22 mouse cellular contexts compared by ENCODE assay signal in the genomic region with DNA sequence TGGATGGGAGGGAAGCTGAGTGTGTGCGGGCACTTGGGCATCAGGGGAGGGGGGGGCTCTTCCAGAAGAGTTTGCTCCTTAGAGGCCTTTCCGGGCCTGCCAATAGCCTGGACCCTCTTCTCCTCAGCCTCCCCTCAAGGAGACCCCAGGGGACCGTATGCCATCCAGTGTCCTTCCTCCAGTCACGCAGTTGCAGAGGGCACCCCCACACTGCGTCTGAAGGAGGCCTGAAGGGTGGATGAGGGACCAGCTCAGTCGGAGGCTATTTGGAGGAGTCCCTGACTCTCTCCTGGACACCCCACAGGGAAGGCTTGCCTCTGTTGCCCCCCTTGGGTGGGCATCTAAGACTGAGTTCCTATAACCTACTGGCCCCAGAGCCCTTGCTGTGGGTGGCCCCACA. TPM values are rescaled to one million over a fixed set of nuclear protein-coding genes. Genes with fewer than 3 reads are reported as not detected.
DNase-seq lines count a peak whose midpoint lies in the region; ATAC-seq lines count a peak whose summit lies in the region.
"Had no signal": no experiment of that assay in that cellular context is flagged by ENCODE, and none has a peak within 500 bp of the region (broad histone marks: within the 10 kb centered on the region; RNA-seq: fewer than 3 reads in every experiment).

No protein-coding gene starts in this region.

- H3K27ac ChIP-seq in forebrain, embryonic 10.5 days = peak overlapping the region; percentile 78
- no peak overlapping the region for H3K27ac ChIP-seq in forebrain, embryonic 15.5 days (replicated peaks)
- no peak overlapping the region for H3K27ac ChIP-seq in kidney, embryonic 15.5 days
- peak overlapping the region; percentile 83 for H3K27ac ChIP-seq in embryonic facial prominence, embryonic 10.5 days (replicated peaks)
- H3K27ac ChIP-seq in hindbrain, embryonic 15.5 days (replicated peaks) = no peak overlapping the region
- H3K27ac ChIP-seq: kidney, postnatal 0 days; liver, embryonic 14.5 days; lung, embryonic 15.5 days; macrophage had no signal

- no peaks in the 10 kb centered on the region for H3K27me3 ChIP-seq in forebrain, embryonic 10.5 days (ENCODE audit: poor library complexity, severe bottlenecking)
- no peaks in the 10 kb centered on the region for H3K27me3 ChIP-seq in forebrain, embryonic 15.5 days
- H3K27me3 ChIP-seq in kidney, embryonic 15.5 days = no peaks in the 10 kb centered on the region
- H3K27me3 ChIP-seq in embryonic facial prominence, embryonic 10.5 days (replicated peaks; ENCODE audit: low read depth, poor library complexity, severe bottlenecking) = no peaks in the 10 kb centered on the region
- H3K27me3 ChIP-seq in hindbrain, embryonic 15.5 days = no peaks in the 10 kb centered on the region
- H3K27me3 ChIP-seq: lung, embryonic 15.5 days had no signal

- no peak for DNase-seq in forebrain, embryonic 10.5 days (ENCODE audit: extremely low spot score, low spot score)
- DNase-seq in kidney, postnatal 36 days = no peak
- no peak for DNase-seq in embryonic facial prominence, embryonic 10.5 days (ENCODE audit: low spot score)
- DNase-seq in adrenal gland, adult (ENCODE audit: inconsistent age in 2 of 2, low spot score in 1 of 2) = no peak
- no peak for DNase-seq in layer of hippocampus, adult 18-20 months (ENCODE audit: low spot score in 2 of 2)
- DNase-seq: adrenal gland, postnatal 14 days; cerebellum, postnatal 10 days; heart, postnatal 4 days; left cerebral cortex, postnatal 4 days; right cerebral cortex, postnatal 25 days had no signal

- no peaks in the 10 kb centered on the region for H3K9me3 ChIP-seq in forebrain, embryonic 10.5 days
- H3K9me3 ChIP-seq in forebrain, embryonic 15.5 days = no peaks in the 10 kb centered on the region
- H3K9me3 ChIP-seq in kidney, embryonic 15.5 days (replicated peaks) = no peaks in the 10 kb centered on the region
- no peaks in the 10 kb centered on the region for H3K9me3 ChIP-seq in embryonic facial prominence, embryonic 10.5 days
- H3K9me3 ChIP-seq in hindbrain, embryonic 15.5 days = no peaks in the 10 kb centered on the region
- H3K9me3 ChIP-seq: lung, embryonic 15.5 days had no signal

- H3K4me3 ChIP-seq in forebrain, embryonic 10.5 days = no peak overlapping the region
- H3K4me3 ChIP-seq in forebrain, embryonic 15.5 days = no peak overlapping the region
- H3K4me3 ChIP-seq in kidney, embryonic 15.5 days (replicated peaks) = no peak overlapping the region
- H3K4me3 ChIP-seq in embryonic facial prominence, embryonic 10.5 days = 0 out of 2 replicates have a peak overlapping the region, but pooled peaks have one; percentile 26
- H3K4me3 ChIP-seq in hindbrain, embryonic 15.5 days = no peak overlapping the region
- H3K4me3 ChIP-seq: erythroblast, embryonic 14.5 days; lung, embryonic 15.5 days had no signal

- no peak overlapping the region for H3K4me2 ChIP-seq in forebrain, embryonic 15.5 days (replicated peaks)
- H3K4me2 ChIP-seq in kidney, embryonic 15.5 days = no peak overlapping the region
- H3K4me2 ChIP-seq in hindbrain, embryonic 15.5 days = no peak overlapping the region
- H3K4me2 ChIP-seq: lung, embryonic 15.5 days had no signal

- no peak overlapping the region for H3K9ac ChIP-seq in forebrain, embryonic 15.5 days (replicated peaks)
- no peak overlapping the region for H3K9ac ChIP-seq in kidney, embryonic 15.5 days
- H3K9ac ChIP-seq in hindbrain, embryonic 15.5 days = no peak overlapping the region
- H3K9ac ChIP-seq: liver, embryonic 14.5 days; lung, embryonic 15.5 days had no signal

- no peaks in the 10 kb centered on the region for H3K36me3 ChIP-seq in forebrain, embryonic 10.5 days (replicated peaks)
- no peaks in the 10 kb centered on the region for H3K36me3 ChIP-seq in forebrain, embryonic 15.5 days
- no peaks in the 10 kb centered on the region for H3K36me3 ChIP-seq in kidney, embryonic 15.5 days
- no peaks in the 10 kb centered on the region for H3K36me3 ChIP-seq in embryonic facial prominence, embryonic 10.5 days (replicated peaks)
- H3K36me3 ChIP-seq in hindbrain, embryonic 15.5 days = no peaks in the 10 kb centered on the region
- H3K36me3 ChIP-seq: lung, embryonic 15.5 days had no signal

- H3K4me1 ChIP-seq in forebrain, embryonic 10.5 days = peaks cover 12% of the 10 kb centered on the region
- H3K4me1 ChIP-seq in forebrain, embryonic 15.5 days = no peaks in the 10 kb centered on the region
- H3K4me1 ChIP-seq in kidney, embryonic 15.5 days = peaks cover 10% of the 10 kb centered on the region
- H3K4me1 ChIP-seq in embryonic facial prominence, embryonic 10.5 days = peaks cover 18% of the 10 kb centered on the region
- peaks cover 6% of the 10 kb centered on the region; the same call in 1 of the 2 replicates for H3K4me1 ChIP-seq in hindbrain, embryonic 15.5 days (replicated peaks)
- H3K4me1 ChIP-seq: lung, embryonic 15.5 days had no signal

- 64% methylated on average over 6 of the region's 6 CpGs for WGBS in forebrain, embryonic 10.5 days
- WGBS in forebrain, embryonic 15.5 days = 67% methylated on average over 6 of the region's 6 CpGs
- WGBS in kidney, embryonic 15.5 days = 64% methylated on average over 6 of the region's 6 CpGs
- WGBS in embryonic facial prominence, embryonic 10.5 days = 59% methylated on average over 6 of the region's 6 CpGs
- 57% methylated on average over 6 of the region's 6 CpGs for WGBS in hindbrain, embryonic 15.5 days

- no peak for ATAC-seq in forebrain, embryonic 15.5 days (replicated peaks)
- ATAC-seq in kidney, embryonic 15.5 days (replicated peaks; ENCODE audit: low FRiP score) = peak; percentile 20; the same call in 1 of the 2 replicates
- peak; percentile 29; the same call in 1 of the 2 replicates for ATAC-seq in hindbrain, embryonic 15.5 days (ENCODE audit: low FRiP score, low read depth)
- ATAC-seq: activated CD4-positive, CD25-positive, alpha-beta regulatory T cell, adult 4 months; forebrain, embryonic 14.5 days; intestine, postnatal 0 days had no signal

RNA-seq across cellular contexts. Expression of a gene that starts 0.3 kb away (rescaled TPM):
- polyA plus RNA-seq in forebrain, embryonic 10.5 days (2016; fragmentation: Nextera tagmentation; extraction: Ambion mirVana) = 0.07 and 0.09 TPM in 2 replicates
- 5.0 and 7.2 TPM in 2 replicates for polyA plus RNA-seq in forebrain, embryonic 15.5 days (2015; fragmentation: Nextera tagmentation; extraction: Ambion mirVana)
- polyA plus RNA-seq in kidney, embryonic 15.5 days (2015; fragmentation: Nextera tagmentation; extraction: Ambion mirVana) = 0.92 and 0.96 TPM in 2 replicates
- polyA plus RNA-seq in embryonic facial prominence, embryonic 10.5 days (2016; fragmentation: Nextera tagmentation; extraction: Ambion mirVana) = 0.25 and 0.32 TPM in 2 replicates
- 2.6 and 2.7 TPM in 2 replicates for polyA plus RNA-seq in hindbrain, embryonic 15.5 days (2015; fragmentation: Nextera tagmentation; extraction: Ambion mirVana)
- 10 to 100 TPM; 70.8 to 83.7 TPM for total RNA-seq in layer of hippocampus, adult 18-20 months (2021)
- total RNA-seq: neutrophil, adult 5-6 weeks had no signal
- polyA plus RNA-seq: erythroblast, embryonic 14.5 days; macrophage had no signal

Comparison
In these comparisons a context has a peak if more than half of its experiments do, and no peak if none do; other contexts are left out.
1. H3K27ac ChIP-seq: peak in forebrain, embryonic 10.5 days (single experiment) and embryonic facial prominence, embryonic 10.5 days (single experiment); none in forebrain, embryonic 15.5 days (single experiment), kidney, embryonic 15.5 days (single experiment) and hindbrain, embryonic 15.5 days (single experiment).